In genomic region chr15:86122261-86122949, GRCm38 (mm10) we compare ENCODE assay signal across 9 mouse cellular contexts.
DNase-seq lines count a peak whose midpoint lies in the region; ATAC-seq lines count a peak whose summit lies in the region.
"Had no signal": no experiment of that assay in that cellular context is flagged by ENCODE, and none has a peak within 500 bp of the region (broad histone marks: within the 10 kb centered on the region; RNA-seq: fewer than 3 reads in every experiment).

No protein-coding gene starts in this region.

- no peaks in the 10 kb centered on the region; the same call in 1 of the 2 replicates for H3K27me3 ChIP-seq in embryonic facial prominence, embryonic 10.5 days (replicated peaks; ENCODE audit: low read depth, poor library complexity, severe bottlenecking)

- no peak overlapping the region for H3K4me3 ChIP-seq in embryonic facial prominence, embryonic 10.5 days

- peaks cover 76% of the 10 kb centered on the region for H3K36me3 ChIP-seq in embryonic facial prominence, embryonic 10.5 days (replicated peaks)

- DNase-seq in layer of hippocampus, adult 9-11 months = peak; percentile 47
- DNase-seq in layer of hippocampus, adult 18-20 months (ENCODE audit: low spot score in 2 of 2) = no peak
- peak; percentile 78 for DNase-seq in adrenal gland, postnatal 10 days
- peak; percentile 24 for DNase-seq in fibroblast of lung, adult 2 months (ENCODE audit: low read depth)
- peak; percentile 85 to 93 for DNase-seq in kidney, postnatal 25 days
- no peak for DNase-seq in layer of hippocampus, postnatal 14 days (ENCODE audit: low spot score in 2 of 2)
- DNase-seq in embryonic facial prominence, embryonic 10.5 days (ENCODE audit: low spot score) = no peak
- DNase-seq: lung, embryonic 14.5 days had no signal

- no peak overlapping the region for H3K27ac ChIP-seq in embryonic facial prominence, embryonic 10.5 days (replicated peaks)

- peaks cover 24% of the 10 kb centered on the region for H3K4me1 ChIP-seq in embryonic facial prominence, embryonic 10.5 days

- no peaks in the 10 kb centered on the region for H3K9me3 ChIP-seq in embryonic facial prominence, embryonic 10.5 days

- 91% methylated on average over 9 of the region's 9 CpGs for WGBS in embryonic facial prominence, embryonic 10.5 days

- ATAC-seq in megakaryocyte-erythroid progenitor cell, adult 5-6 weeks (replicated peaks; ENCODE audit: low FRiP score, low TSS enrichment, poor library complexity, severe bottlenecking) = no peak

Comparison
In these comparisons a context has a peak if more than half of its experiments do, and no peak if none do; other contexts are left out.
1. DNase-seq: peak in layer of hippocampus, adult 9-11 months (single experiment), adrenal gland, postnatal 10 days (single experiment), fibroblast of lung, adult 2 months (single experiment) and kidney, postnatal 25 days (2 of 2); none in layer of hippocampus, adult 18-20 months (0 of 2), layer of hippocampus, postnatal 14 days (0 of 2) and embryonic facial prominence, embryonic 10.5 days (single experiment).